Mouse (Mus musculus) layer of hippocampus, postnatal 10 days (tissue): ENCODE measurements around the gene Ccz1. TPM values are rescaled to one million over a fixed set of nuclear protein-coding genes. Genes with fewer than 3 reads are reported as not detected.

Source experiments
- DNase-seq, 2 experiments: peaks; one replicate each; pipeline ENCODE4 v3.0.0; 2021; ENCODE audit warnings: low spot score in 2 of 2
- total RNA-seq, 2 experiments: library from RNA; stranded (reverse); gene quantifications; 2 replicates each; pipeline ENCODE4 v1.2.3; 2021

Ccz1 gene
- total RNA-seq, 2 experiments from 2014 or later = 50.4 to 55.7 TPM

- no peak for DNase-seq
These were observed 19.9 kb downstream of the Ccz1 start for GRCm38 (mm10) chr5:143994632-143995365.

DNA sequence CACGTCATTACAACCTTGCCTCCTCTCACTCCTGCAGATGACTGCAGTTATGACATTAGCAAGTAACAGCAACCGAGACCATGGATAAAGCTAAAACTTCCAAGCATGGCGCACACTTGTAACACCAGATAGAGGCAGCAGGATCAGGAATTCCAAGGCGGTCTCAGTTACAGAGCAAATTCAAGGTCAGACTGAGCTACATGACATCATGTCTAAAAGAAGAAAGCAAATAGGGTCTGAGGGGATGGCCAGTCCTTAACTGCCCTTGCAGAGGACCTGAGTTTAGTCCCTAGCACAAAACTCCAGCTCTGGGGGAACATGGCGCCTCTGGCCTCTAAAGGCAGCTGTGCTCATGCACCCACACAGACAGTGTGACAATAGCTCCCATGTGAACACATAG lies 20.8 kb downstream of the Ccz1 start:
- no peak for DNase-seq

- DNase-seq = no peak
These were observed 21.4 kb downstream of the Ccz1 start for GRCm38 (mm10) chr5:143993260-143993659.

DNA sequence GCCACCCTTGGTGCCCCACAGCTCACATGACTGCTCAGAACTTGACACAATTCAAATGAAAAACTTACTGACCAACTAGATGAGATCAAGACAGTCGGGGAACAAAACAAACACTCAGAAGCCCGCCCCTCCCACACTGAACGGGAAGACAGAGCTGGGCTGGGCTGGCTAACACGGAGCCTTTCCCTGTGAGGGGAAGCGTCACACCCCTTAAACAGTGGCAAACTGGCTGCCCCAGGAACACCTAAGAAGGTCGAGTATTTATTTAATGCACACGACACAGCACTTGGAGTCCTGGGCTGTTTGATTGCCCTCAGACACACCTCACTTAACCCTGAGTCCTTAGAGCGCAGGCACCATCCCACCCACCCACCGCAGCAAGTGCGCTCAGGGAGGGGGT lies 22.0 kb downstream of the Ccz1 start:
- DNase-seq = no peak

DNA sequence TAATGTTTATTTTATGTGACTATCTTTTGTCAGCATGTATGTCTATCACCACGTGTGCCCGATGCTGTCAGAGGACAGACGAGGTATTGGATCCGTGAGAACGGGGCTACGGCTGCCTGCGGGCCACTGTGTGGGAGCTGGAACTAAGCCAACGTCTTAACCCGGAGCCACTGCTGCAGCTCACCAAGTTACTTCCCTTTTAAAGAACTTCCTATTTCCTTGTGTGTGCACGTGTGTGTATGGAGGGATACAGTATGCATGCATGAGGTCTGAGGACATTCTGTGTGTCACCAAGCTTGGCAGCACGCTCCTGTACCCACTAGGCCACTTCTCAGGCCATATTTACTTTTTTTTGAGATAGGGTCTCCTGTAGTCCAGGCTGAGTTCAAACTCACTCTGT lies 24.6 kb downstream of the Ccz1 start:
- no peak for DNase-seq

DNA sequence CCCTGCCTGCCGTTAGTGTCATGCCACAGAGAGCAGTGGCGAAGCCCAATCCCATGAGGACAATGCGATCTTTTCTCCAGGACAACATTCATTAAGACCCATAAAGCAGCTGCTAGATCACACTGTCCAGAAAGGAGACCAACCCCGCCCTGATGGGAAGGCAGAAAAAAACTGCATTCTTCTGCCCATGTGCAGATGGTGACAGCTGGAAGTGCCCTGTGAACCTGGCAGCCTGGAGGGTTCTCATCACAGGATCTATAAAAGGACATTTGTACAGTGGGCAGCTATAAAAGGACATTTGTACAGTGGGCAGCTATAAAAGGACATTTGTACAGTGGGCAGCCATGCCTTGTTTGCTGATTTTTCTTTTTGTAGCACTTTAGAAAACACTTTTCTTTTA lies 25.6 kb downstream of the Ccz1 start:
- peak in 1 of 2 experiments; percentile 35 for DNase-seq

DNA sequence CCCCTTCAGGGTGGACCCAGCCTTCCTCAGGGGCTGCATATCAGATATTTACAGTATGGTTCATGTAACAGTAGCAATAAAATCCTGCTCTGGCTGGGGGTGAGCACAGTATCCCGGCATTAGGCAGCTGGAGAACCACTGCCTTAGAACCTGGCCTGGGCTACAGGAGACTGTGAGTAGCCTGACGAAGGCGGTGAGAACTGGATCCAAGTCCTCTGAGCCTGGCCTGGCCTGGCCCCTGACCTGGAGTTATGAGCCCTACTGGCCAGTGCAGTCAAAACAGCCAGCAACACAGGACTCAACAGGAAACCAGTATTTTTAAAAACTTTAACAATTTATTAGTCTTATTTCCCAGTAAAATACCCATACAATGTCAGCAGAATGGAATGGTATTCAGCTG lies 27.1 kb downstream of the Ccz1 start:
- no peak for DNase-seq

DNA sequence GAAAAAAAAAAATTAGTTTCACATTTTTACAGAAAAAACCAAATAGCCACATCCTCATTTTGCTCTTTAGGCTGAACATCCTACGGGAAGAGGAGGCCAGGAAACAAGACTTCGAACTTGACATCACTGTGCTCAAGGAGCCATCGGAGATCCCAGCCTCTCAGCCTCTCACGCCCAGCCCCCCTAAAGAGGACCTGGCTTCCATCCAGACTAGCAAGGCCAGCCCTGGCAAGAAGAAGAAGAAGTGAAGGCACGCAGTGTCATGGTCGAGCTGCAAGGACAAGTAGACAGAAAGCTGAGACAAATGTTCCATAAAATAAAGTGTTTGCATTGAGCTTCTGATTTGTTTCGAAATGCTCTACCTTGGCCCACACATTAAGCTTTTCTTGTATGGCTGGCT lies 29.3 kb downstream of the Ccz1 start:
- DNase-seq = no peak

DNA sequence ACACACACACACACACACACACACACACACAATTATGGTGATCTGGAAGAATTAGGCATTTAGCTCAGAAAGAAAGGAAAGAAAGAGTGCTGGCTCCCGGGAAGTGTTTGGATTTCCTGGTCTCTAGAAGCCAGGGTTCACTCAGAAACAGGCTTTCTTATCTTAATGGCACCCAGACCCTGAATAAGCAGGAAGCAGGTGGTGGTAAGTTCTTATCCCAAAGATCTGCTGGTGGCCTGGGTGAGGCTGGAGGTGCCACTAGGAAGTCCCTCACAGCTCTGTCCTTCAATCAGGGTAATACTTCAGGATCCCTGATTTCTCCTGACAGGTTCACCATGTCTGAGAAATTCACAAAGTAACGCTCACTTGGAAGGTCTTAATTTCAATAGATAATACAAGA lies 32.3 kb downstream of the Ccz1 start:
- DNase-seq = no peak

- no peak for DNase-seq
These were observed 33.8 kb downstream of the Ccz1 start for GRCm38 (mm10) chr5:143980858-143981257.

- no peak for DNase-seq
These were observed 37.8 kb downstream of the Ccz1 start for GRCm38 (mm10) chr5:143976726-143977431.

DNA sequence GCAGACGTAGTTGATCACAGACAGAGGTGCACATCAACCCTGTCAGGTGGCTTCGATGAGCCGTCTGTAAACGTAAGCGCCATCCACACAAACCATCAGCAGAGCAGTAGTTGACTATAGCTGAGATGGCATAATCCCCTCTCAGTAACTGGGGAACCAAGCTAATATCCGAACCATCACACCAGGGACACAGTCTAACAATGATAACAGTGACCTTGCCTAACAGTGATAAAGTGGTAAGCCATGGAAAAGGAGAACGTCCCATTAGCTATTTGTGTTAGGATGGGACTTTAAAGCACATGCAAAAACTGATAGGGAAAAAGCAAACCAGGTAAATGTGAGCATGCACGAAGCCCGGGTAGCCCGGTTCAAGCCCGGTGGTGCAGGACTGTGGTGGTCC lies 38.4 kb downstream of the Ccz1 start:
- DNase-seq = no peak

- DNase-seq = no peak
These were observed 39.1 kb downstream of the Ccz1 start for GRCm38 (mm10) chr5:143975631-143975933.

DNA sequence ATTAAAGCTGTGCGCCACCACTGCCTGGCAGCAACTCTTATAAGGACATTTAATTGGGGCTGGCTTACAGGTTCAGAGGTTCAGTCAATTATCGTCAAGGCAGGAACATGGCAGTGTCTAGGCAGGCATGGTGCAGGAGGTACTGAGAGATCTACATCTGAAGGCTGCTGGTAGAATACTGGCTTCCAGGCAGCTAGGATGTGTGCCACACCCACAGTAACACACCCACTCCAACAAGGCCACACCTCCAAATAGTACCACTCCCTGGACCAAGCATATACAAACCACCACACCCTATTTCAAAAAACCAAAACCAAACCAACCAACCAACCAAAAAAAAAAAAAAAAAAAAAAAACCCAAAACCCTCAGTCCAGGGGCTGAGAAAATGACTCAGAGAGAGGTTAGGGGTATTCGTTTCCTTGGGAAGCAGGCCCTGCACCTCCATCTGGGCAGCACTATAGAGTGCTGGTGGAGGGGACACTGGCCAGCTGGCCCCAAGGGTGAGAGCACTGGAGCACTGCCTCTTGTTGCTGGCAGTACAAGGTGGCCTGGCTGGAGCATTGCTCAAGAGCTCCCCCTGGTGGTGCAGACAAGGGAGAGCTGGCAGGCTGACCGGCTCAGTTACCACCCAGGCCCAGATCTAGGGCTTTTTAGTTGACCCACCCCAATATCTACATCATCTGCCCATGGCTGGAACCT lies 39.6 kb downstream of the Ccz1 start:
- DNase-seq = peak; percentile 61 to 78

DNA sequence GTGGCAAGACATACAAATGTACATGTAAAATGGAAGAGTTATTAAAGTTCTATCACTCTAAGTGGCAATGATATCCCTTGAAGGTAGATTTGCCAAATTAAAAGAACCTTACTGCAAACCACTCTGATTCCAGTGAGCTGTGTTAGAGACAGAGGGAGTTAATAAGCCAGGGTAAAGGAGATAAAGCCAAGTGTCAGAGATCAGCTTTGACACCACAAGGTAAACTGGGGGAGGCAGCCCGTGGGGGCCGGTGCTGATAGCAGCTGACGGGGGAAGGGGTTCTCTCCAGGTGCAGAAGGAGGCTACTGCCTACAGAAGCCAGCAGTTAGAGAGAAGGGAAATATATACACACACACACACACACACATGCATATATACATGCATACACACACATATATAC lies 42.0 kb downstream of the Ccz1 start:
- no peak for DNase-seq

- DNase-seq = no peak
These were observed 48.0 kb downstream of the Ccz1 start for GRCm38 (mm10) chr5:143966671-143967070.

- DNase-seq = no peak
These were observed 48.9 kb downstream of the Ccz1 start for GRCm38 (mm10) chr5:143965586-143966345.

- no peak for DNase-seq
These were observed 53.5 kb downstream of the Ccz1 start for GRCm38 (mm10) chr5:143961176-143961575.

DNA sequence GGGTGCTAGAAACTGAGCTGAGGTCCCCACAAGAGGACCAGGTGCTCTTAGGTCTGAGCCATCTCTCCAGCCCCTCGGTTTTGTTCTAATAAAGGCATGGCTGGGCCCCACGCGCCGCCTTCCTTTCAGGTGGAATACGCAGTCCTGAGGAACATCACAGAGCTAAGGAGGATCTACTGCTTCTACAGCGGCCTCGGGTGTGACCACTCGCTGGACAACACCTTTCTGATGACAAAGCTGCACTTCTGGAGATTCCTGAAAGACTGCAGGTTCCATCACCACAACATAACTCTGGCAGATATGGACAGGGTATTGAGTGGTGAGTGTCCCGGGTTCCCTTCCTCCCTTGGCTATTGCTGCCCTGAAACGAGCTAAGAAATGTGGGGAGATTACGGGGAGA lies 55.1 kb downstream of the Ccz1 start:
- no peak for DNase-seq

GRCm38 (mm10) chr5:143957101-143957500 lies 57.6 kb downstream of the Ccz1 start:
- no peak for DNase-seq

- DNase-seq = no peak
These were observed 64.7 kb downstream of the Ccz1 start for GRCm38 (mm10) chr5:143950016-143950415.

DNA sequence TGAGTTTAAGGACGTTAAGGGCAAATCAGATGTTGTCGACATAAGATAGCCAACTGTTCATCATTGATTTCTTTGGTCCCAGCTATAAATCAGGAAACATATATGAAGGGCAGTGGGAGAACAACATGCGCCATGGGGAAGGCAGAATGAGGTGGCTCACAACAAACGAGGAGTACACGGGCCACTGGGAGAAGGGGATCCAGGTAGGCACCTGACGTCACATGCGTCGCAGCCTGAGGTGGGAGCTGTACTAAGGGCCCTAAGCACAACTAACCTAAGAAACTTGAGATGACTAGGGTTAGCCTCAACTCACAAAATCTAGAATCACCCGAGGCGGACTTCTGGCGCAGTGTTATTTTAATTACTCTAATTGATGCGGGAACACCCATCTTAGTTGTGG lies 66.3 kb downstream of the Ccz1 start:
- DNase-seq = no peak
